Mouse (Mus musculus) brown adipose tissue, adult 24 weeks (tissue): ENCODE results near the gene Rgs11. TPM values are rescaled to one million over a fixed set of nuclear protein-coding genes. Genes with fewer than 3 reads are reported as not detected.

ENCODE experiments used
- H3K27ac ChIP-seq: fragments of 200-500 bp; replicated peaks from 2 replicates; pipeline ENCODE4 v1.5.1; 2012; ENCODE audit warnings: low read depth, mild to moderate bottlenecking, low read length
- H3K4me1 ChIP-seq: fragments of 200-500 bp; 2 replicates; pipeline ENCODE4 v1.6.1; 2012; ENCODE audit warnings: low read length, mixed read lengths; ENCODE audit not compliant: control insufficient read depth, insufficient read depth, insufficient read length
- H3K4me3 ChIP-seq: fragments of 200-500 bp; 2 replicates; pipeline ENCODE4 v1.5.1; 2012; ENCODE audit warnings: low read depth, mild to moderate bottlenecking, low read length, moderate library complexity; ENCODE audit not compliant: insufficient read depth
- polyA plus RNA-seq: library from polyadenylated mRNA; stranded (reverse); fragments of >200 nt; gene quantifications from 2 replicates; pipeline ENCODE4 v1.2.4, GENCODE M21; 2012; ENCODE audit not compliant: missing spikeins, insufficient read depth, insufficient read length

Rgs11 gene
- polyA plus RNA-seq, 1 experiment: not detected

DNA sequence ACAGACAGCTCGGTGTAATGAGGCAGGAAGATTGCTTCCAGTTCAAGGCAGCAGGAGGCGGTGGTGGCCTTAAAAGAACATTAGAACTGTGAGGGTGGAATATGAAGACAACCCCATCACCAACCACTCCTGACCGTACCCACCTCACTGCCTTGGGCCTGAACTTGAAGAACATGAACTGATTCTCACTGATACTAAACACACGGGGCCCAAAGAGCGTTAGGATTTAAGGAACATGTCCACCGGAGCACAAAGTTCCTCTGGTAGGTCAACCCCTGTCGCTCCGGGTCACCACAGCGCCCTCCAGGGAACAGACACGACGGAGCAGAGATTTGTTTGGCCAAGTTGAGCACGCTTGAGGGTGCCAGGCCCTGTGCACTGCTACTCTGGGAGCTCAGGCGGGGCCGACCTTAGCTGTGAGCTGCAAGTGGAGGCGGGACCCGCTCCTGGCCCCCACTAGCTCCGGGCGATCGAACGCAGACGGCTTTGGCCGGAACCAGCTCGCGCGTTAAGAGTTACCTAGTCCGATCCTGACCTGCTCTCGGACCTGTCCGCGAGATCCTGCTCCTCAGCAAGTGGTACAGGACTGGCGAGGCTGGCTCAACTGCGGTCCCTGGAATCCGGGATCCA lies 40.8 kb downstream of the Rgs11 start:
- Histone ChIP-seq H3K4me3 (peak overlapping the region; percentile 80), H3K27ac (peak overlapping the region; percentile 92), H3K4me1 (peaks cover 5% of the 10 kb centered on the region)

DNA sequence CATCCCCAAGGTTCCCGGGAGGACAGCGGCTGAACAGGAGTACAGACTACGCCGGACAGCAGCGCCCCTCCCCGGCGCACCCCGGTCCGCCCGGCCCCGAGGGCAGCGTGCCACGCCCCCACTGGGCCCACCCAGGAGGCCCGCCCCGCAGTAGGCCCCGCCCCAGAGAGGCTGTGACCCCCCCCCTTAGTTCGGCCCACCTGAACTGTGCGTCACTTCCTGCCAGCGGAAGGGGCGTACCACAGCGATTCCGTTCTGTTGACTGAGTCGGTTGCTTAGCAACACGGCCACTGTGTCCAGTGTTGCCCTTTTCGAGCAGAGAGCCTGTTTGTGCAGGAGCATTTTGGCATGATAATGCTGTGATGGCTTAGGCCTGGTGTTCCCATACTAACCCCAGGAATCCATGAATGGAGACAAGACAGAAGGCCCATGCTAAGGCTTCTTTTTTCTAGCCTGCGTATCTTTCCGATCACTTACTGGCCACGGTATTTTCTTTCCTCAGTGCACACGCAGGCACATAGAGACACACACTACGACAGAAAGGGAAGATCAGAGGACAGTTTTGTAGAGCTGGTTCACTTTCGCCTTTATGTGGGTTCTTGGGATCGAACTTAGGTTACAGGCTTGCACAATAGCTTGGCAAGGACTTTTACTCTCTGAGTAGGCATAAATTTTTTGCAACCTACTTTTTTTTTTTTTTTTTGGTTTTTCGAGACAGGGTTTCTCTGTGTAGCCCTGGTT lies 41.5 kb downstream of the Rgs11 start, which contains the start of gene Fam234a:
Gene Fam234a, minus strand, starts transcription at position 142 of the 741 bp plus-strand sequence.
- peak within 1 kb of the TSS; percentile 92 for H3K27ac ChIP-seq
- H3K4me1 ChIP-seq: peaks cover 5% of the 10 kb centered on the region
- H3K4me3 ChIP-seq: peak within 1 kb of the TSS; percentile 80

DNA sequence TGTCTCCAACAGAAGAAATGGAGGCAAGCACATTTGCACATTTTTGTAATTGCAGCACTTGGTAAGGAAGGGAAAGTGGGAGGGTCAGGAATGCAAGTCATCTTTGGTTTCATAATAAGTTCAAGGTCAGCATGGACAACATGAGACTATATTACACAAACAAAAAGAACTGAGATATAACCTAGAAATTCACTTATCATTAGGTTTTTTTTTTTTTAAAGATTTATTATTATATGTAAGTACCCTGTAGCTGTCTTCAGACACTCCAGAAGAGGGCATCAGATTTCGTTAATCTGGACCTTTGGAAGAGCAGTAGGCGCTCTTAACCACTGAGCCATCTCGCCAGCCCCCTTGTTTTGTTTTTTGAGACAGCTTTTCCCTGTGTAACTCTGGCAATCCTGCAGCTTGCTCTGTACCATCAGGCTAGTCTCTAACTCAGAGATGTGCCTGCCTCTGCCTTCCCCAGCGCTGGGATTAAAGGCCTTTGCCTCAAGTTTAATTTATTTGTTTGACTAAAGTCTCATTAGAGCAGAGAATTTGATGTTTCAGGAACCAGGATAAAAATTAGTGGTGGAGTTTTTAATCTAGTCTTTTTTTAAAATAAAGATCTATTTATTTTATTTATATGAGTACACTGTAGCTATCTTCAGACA lies 49.3 kb downstream of the Rgs11 start:
- no peaks in the 10 kb centered on the region for H3K4me1 ChIP-seq
- H3K4me3 ChIP-seq: no peak overlapping the region
- peak overlapping the region; percentile 46 for H3K27ac ChIP-seq

- peak within 1 kb of the TSS; percentile 93 for H3K27ac ChIP-seq
- peak within 1 kb of the TSS; percentile 97 for H3K4me3 ChIP-seq
- no peaks in the 10 kb centered on the region for H3K4me1 ChIP-seq
Observed at GRCm38 (mm10) chr17:26252539-26253251, 49.9 kb downstream of the Rgs11 start, which contains the start of gene Luc7l. Luc7l (plus strand) TSS chr17:26252896.

GRCm38 (mm10) chr17:26253399-26253798 lies 50.6 kb downstream of the Rgs11 start:
- peak overlapping the region; percentile 93 for H3K27ac ChIP-seq
- peak overlapping the region; percentile 97 for H3K4me3 ChIP-seq
- H3K4me1 ChIP-seq: no peaks in the 10 kb centered on the region

DNA sequence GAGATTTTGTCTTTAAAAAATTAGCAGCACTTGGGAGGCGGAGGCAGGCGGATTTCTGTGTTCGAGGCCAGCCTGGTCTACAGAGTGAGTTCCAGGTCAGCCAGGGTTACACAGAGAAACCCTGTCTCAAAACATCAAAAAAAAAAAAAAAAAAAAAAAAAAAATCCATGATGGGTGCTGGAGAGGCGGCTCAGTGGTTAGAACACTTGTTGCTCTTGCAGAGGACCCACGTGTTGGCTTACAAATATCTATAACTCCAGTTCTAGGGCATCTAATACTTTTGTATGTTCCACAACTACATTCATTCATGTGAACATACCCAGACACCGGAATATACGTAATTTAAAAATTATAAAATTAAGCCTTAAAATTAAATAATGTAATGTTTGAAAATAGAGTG lies 52.6 kb downstream of the Rgs11 start:
- no peaks in the 10 kb centered on the region for H3K4me1 ChIP-seq
- H3K4me3 ChIP-seq: no peak overlapping the region
- no peak overlapping the region for H3K27ac ChIP-seq

Other genes starting within 250 kb of the Rgs11 start
- gene Capn15, start 217.2 kb upstream of the Rgs11 start, polyA plus RNA-seq: 4.7 and 5.6 TPM in 2 replicates
- 5.3 and 5.7 TPM in 2 replicates for gene Rab11fip3, start 133.4 kb upstream of the Rgs11 start, polyA plus RNA-seq
- gene Decr2, start 112.6 kb upstream of the Rgs11 start, polyA plus RNA-seq: 48.4 and 53.1 TPM in 2 replicates
- gene Nme4, start 107.3 kb upstream of the Rgs11 start, polyA plus RNA-seq: 1.9 and 5.5 TPM in 2 replicates
- gene Tmem8, start 89.7 kb upstream of the Rgs11 start, polyA plus RNA-seq: 3.0 and 5.1 TPM in 2 replicates
- gene Mrpl28, start 79.5 kb upstream of the Rgs11 start, polyA plus RNA-seq: 126 and 135 TPM in 2 replicates
- 10.5 and 10.9 TPM in 2 replicates for gene Axin1, start 64.3 kb upstream of the Rgs11 start, polyA plus RNA-seq
- not detected in 2 replicates for gene Pdia2, start 3.9 kb upstream of the Rgs11 start, polyA plus RNA-seq
- gene Arhgdig, start 4.8 kb downstream of the Rgs11 start, polyA plus RNA-seq: 3.1 and 7.4 TPM in 2 replicates
- 42.0 and 48.6 TPM in 2 replicates for gene Fam234a, start 41.3 kb downstream of the Rgs11 start, polyA plus RNA-seq
- 10.7 and 23.5 TPM in 2 replicates for gene Luc7l, start 49.9 kb downstream of the Rgs11 start, polyA plus RNA-seq
- 0.99 and 1.8 TPM in 2 replicates for gene Neurl1b, start 211.9 kb downstream of the Rgs11 start, polyA plus RNA-seq